Mouse (Mus musculus) lung, postnatal 0 days (tissue): Measurements from ENCODE around the gene Rflna.

Source experiments
- CTCF ChIP-seq: IDR thresholded peaks from 2 replicates; pipeline ENCODE4 v1.5.1; 2016; ENCODE audit warnings: antibody characterized with exemption, mild to moderate bottlenecking
- EP300 ChIP-seq: IDR thresholded peaks from 2 replicates; pipeline ENCODE4 v1.6.1; 2016; ENCODE audit warnings: antibody characterized with exemption, mild to moderate bottlenecking, control low read depth

GRCm38 (mm10) chr5:124957491-124957890 is 45.5 kb upstream of the Rflna start:
- no peak for TF ChIP-seq CTCF
- no peak for TF ChIP-seq EP300
